Mouse (Mus musculus) ES-E14 (cell line): ENCODE data around the gene Hs6st3.
A peak's percentile ranks its signal among the peaks of the same experiment; 100 is the strongest.

Experiments used
- CHD2 ChIP-seq: IDR thresholded peaks from 2 replicates; pipeline ENCODE4 v1.6.1; 2014; ENCODE audit warnings: mild to moderate bottlenecking, low read depth, low read length, inconsistent platforms
- HCFC1 ChIP-seq: IDR thresholded peaks from 2 replicates; pipeline ENCODE4 v1.6.1; 2012; ENCODE audit warnings: low read length, inconsistent platforms, borderline replicate concordance; ENCODE audit not compliant: insufficient read depth
- ZC3H11A ChIP-seq: IDR thresholded peaks from 2 replicates; pipeline ENCODE4 v1.6.1; 2012; ENCODE audit warnings: low read depth, mild to moderate bottlenecking, inconsistent platforms, low read length, borderline replicate concordance

DNA sequence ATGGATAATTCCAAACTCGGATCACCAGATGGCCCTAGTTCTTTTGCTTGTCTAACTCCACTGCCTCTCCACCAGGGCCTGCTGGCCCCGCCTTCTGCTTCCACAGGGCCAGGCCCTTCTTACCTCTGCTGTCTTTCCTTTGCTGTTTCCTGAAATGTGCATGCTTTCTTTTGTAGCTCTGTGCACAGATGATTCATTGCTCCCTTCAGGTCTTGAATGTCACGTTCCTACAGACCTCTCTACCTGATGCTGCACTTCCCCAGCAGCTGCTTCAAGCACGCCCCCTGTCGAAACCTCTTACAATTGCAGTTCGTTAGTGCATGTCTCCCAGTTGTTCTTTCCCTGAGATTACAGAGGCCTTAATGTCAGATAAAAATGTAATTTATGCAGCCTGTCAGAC, 682.4 kb downstream of the Hs6st3 start:
- TF ChIP-seq HCFC1 (no peak), CHD2 (no peak), ZC3H11A (0 out of 2 replicates have a peak, but pooled peaks have one; percentile 30)
